Mouse (Mus musculus): ENCODE measurements at regions not wholly inside any gene's neighbourhood (a gene's known extent, or its start where the extent isn't known, plus 50 kb on each side); places are given as distances from the start of the nearest gene placed in this dataset.

DNA sequence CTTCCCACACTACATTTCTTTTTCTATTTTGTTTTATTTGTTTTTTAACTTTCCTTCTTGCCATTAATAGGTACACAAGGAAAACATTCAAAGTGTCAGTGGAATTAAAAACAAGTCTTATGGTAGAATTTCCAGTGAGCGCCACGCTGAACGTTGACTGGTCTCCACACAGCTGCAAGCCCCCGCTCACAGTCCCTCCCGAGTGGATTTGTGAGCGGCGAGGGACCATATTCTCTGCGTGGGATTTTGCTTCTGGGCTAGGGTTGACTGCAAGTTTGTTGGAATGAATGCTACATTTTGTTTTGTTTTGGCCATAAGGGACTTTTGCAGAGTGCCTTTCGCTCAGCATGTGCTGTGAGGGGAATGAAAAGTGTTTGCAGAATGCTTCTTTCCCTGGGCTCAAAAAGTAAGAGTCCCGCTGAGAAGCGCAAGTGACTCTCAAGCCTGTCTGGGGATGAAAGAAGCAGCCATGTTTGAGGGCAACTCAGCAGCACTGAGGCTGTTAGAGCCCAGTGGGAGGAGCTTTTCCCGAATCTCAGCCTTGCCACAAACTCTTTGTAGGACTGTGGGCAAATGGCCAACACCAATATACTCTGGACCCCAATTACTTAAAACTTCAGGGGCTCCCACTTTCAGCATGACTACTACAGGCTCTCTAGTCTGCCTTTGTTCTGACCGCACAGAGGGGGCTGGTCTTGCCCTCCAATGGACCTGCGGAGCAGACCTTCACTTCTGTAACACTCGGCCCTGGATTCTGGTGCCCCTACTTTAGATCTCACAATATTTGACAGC is 120.9 kb upstream of the Rnaseh2b start:
- no peak for DNase-seq (ENCODE audit: low spot score in 2 of 2)

DNA sequence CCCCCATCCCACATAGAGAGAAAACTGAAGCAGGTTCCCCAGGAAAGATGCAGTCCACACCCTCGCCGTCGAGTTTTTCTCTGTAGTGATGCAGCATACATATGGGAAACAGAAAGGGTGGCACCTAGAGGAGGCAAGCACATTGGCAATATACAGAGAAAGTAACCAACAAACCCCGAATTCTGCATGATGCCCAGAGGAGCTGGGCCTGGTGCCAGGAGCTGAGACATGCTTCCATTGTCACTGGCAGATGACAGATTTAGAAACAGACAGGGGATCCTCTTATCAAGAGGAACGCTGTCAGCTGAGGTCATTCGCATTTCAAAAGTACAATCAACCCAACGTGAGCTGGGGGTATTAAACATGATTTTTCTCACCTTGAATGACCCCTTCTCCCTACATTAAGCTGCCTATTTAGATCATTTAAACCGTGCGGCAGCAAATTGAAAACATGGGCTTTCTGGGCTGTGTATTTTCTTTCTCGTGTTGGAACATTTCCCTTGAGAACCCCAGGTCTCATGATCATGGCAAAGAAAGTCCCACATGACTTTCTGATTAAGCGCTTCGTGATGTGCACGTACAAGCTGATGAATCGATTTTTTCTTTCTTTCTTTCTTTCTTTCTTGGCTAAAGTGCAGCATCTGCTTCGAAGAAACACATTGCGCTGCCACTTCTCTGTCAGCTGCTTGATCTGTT is 118.4 kb upstream of the Rnaseh2b start:
- DNase-seq (ENCODE audit: low spot score in 2 of 2): peak; percentile 83

DNA sequence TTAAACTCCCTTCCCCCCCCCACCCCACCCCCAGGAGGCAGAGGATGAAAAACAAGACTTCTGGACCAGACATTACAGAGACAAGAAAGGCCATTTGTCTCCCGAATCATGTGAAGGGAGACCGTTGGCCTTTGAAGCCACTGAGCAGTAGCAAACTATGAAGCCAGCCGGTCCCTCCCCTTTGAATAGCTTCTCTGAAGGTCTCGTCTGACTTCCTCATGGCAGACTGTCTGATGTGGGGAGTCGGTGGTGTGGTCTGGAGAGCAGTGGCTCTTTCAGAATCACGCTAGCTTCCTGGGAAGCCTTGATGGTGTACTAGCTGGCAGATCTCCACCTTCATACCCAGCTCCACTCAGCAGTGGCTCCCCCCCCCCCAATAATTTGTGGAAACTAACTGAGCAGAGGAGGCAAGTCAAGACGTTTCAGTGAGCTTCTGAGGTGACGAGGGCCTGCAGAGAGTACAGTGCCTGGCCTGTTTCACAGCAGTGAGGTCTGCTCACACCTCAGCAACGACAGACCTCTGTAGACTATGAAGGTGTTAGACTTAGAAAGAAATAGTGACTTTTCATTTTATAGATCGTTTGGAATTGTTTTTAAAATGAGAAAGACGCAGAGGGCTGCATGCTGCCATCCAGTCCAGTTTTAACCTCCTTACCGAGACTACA is 116.9 kb upstream of the Rnaseh2b start:
- no peak for DNase-seq (ENCODE audit: low spot score in 2 of 2)

DNA sequence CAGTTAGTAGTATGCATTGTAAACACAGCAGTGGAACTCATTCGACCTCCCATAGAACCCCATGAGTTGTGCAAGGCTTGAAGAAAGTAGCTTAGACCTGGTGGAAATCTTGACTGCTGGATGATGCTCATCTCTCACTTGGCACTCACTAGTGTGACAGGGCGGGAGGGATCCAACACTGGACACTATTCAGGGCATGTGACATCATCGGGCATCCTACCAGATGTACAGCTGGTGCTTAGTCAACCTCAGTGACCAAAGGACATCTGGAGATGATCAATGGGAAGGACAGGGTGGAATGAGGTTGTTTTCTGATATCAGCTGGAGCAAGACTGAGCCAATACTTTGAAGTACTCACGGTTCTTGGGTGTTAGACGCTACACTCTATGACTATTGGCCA is 114.9 kb upstream of the Rnaseh2b start:
- peak; percentile 42 to 58 for DNase-seq (ENCODE audit: low spot score in 2 of 2)

DNA sequence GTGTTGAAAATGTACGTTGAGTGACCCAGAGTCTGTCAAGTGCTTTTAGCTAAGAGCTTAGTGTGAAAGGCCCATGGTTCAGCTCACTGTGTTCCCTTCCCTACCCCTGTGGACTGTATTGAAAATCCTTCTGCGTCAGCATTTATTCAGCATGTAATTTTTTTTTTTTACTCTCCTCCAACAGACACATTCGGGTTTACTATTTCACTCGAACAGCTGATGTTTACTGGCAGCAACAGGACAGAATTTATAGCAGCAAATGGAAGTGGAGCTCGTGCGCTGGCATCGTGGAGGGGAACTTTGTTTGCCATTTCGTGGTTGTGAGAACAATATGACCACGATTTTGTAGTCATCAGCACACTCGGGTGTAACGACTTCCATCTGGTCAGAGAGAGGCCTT is 105.0 kb upstream of the Rnaseh2b start:
- no peak for DNase-seq (ENCODE audit: low spot score in 2 of 2)

DNA sequence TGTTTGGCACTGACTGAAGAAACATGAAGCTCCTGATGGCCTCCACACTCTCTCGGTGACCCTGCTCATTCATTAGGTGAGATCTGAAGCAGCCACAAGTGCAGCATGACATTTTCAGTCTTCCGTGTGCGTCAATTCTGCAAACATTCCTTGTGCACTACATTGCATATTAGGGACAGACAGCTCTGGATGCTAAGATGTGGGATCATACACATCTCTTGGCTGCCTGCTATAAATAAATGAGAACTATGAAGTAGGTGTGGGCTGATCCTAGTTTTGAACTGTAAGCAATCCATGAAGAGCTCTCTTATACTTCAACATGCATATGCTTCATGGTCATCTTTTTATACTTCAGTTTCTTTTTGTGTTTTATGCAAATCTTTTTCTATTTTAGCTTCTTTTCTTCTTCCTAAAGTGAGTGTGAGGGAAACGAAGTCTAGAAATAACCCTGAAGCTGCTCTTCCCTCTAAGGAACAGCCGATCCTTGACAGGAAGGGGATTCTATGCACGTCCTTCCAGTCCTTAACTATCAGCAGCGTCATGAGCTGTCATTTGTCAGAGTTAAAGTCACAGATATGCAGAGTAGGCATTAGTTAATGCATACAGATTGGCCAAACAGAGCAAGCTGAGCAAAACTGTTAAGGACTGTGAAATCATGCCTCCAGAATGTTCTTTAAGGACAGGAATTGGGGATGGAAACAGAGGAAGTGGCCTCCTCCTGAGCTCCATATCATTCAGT is 104.1 kb upstream of the Rnaseh2b start:
- DNase-seq (ENCODE audit: low spot score in 2 of 2): no peak

DNA sequence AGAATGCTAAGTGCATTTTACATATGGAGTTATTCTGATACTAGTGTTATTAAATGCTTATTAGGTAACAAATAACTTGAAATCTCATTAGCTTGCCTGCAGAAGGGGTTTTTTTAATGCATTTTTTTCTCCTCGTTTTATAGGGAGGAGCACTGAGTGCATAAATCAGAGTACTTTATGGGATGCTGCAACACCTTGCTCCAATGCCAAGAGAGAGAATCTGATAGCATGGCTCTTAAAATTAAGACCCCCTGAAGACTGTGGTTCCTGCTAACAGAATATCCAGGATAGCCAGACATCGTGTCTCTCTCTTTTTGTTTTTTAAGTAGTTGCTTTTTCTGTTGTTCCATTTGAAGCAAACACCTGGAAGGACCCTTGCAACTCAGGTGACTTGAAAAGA is 100.8 kb upstream of the Rnaseh2b start:
- DNase-seq (ENCODE audit: low spot score in 2 of 2): no peak

DNA sequence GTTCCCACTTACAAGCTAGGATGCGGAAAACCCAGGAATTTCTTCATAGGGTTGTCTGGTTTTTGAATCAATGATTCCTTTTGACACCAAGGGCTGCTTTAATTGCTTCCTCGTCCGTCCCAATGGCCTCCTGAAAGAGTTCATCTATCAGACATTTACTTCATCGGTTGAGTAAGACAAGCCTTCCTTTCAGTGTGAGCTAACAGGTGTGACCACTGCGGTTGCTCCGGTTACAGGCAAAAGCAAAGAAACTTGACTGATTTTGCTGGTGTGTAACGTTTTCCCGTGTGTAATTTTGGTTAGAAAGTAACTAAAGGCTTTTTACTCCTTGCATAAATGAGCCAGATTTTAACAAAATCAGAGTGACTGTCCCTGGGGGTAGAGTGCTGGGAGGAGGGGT is 99.6 kb upstream of the Rnaseh2b start:
- DNase-seq (ENCODE audit: low spot score in 2 of 2): no peak

DNA sequence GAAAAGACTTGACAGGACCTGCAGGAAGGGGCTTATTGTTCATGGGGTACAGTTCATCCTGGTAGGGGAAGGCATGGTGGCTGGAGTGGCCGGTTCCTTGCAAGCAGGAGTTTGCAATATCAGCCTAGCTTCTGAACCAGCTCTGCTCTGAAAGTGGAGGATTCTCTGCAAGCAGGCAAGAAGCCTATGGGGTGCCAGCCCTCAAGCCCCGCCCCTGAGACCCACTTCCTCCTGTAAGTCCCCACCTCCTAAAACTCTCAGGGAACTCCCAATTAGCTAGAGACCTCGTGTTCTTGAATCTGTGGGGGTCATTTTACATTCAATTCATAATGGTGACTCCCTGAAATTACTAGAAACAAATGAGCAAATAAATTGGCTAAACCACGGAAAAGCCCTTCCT is 99.0 kb upstream of the Rnaseh2b start:
- no peak for DNase-seq (ENCODE audit: low spot score in 2 of 2)

DNA sequence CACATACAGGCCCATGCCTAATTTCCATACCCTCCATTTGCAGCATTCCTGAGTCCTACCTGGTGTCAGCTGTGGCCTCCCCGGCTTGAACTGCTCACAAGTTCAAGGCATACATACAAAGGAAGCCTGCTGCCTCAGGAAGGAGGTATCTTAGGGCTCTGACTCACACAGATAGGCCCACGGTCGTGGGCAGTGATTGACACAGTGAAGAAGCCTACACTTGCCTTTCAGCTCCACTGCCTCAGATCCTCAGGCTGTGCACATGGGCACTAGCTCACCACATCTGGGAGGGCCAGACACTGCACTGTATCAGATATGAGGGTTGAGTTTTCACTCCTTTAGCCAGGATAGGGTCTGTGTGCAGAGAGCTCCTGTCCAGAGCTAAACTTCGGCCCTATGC is 95.6 kb upstream of the Rnaseh2b start:
- DNase-seq (ENCODE audit: low spot score in 2 of 2): no peak

DNA sequence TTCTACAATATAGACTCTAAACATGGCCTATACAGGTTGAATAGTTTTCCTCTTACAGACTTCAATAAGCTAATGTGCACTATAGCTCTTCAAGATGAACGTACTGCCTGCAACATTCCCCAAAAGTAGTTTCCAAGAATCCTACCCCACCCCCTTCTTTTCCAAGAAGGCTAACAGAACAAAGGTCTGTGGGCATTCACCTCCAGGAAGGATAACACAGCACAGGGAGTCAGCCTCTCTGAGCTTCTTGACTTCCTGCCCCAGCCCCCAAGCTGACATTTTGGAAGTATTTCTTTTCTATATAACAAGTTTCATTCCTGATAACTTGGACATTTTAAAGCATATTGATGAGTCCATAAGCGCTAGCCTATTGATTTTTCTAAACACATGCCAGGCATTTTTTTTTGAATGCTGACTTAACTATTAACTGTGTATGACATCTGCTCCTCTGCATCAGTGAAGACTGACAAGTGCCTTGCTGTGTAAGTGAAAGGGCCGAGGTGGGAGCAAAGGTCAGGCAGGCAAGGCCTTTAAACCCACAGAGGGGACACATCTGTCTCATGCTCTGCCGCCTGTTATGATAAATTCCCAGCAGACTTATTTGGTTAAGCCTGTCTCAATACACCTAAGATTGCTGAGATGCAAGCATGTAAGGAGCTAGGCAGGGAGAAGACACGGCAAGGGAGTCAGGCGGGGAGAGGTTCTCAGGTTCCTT is 93.8 kb upstream of the Rnaseh2b start:
- no peak for DNase-seq (ENCODE audit: low spot score in 2 of 2)

DNA sequence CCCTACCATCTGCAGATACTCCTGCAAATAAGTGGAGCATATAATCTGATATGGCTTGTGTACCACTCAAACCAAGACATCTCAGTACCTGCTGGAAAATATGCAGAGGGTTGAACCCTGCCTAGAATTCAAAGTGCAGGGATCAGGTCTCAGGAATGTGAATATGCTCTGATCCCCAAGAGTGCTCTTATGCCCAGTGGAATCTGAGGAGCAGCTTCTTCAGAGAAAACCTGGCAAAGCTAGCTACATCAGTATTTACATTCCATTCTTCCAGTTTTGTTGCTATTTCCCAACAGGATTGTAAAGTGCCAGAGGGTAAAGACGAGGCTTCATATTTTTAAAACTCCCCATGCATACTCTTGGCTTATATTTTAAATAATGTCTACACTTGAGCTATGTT is 77.3 kb upstream of the Rnaseh2b start:
- DNase-seq (ENCODE audit: low spot score in 2 of 2): no peak

DNA sequence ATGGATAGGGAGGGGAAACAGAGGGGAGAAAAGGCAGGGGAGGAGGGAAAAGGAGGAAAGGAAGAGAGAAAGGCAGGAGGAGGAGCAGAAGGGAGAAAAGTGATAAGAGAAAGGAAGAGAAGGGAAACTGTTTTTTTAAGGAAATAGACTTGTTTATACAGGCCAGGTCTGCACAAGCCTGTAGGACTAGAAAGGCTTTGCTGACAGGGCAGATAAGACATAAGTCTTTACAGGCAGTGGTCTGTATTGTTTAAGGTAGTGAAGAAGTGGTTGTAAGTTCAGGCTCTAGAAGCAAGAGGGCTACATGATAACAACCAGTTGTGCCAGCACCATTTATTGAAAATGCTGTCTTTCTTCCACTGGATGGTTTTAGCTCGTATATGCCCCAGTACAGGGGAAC is 75.4 kb upstream of the Rnaseh2b start:
- DNase-seq (ENCODE audit: low spot score in 2 of 2): no peak

DNA sequence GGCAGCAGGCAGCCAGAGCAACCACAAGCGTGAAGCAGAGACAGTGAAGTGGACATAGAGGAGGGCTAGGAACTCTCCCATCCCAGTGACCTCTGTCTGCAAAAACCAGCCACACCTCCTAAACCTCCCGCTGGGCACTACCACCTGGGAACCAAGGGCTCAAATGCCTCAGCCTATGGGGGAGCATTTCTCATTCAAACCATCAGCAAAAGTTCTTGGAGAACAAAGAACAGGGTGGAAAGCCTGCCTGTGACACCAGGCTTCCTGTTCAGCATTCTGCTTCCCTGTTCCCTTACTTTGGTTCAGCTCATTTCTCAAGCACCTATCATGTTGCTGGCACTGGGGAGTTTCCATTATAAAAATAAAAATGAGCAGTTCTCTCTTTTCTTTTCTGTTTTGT is 74.4 kb upstream of the Rnaseh2b start:
- DNase-seq (ENCODE audit: low spot score in 2 of 2): no peak

DNA sequence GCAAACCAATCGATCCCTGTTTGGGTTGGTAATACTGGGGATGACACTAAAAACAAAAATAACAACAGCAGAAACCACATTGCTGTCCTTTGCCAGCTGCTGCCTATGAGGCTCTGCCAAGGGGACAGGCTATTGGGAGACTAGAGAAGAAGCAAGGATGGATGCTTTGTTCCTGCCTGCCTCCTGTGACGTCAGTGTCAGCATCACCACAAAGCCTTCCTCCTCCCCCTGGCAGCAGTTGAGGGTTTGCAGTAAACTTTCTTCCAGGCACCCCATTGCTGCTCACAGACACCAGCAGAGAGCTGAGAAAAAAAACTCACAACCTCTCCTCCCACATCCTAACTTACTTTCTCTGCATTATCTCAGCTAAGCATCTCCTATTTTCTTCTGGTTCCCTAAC is 73.7 kb upstream of the Rnaseh2b start:
- no peak for DNase-seq (ENCODE audit: low spot score in 2 of 2)

DNA sequence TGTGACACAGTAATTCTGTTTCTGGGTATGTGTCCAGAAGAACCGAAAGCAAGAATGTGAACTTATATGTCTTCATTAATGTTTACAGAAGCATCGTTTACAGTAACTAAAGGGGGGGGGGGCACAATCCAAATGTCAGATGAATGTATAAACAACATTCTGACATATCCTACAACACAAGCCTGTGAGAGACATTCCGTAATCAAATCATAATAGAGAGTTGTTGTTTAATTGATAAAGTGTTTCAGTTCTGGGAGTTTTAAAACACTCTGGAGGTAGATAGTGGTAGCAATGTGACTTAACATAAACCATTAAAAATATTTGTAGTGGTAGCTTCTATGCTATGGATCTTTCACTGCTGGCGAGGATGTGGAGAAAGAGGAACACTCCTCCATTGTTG is 71.6 kb upstream of the Rnaseh2b start:
- no peak for DNase-seq (ENCODE audit: low spot score in 2 of 2)
